Mouse (Mus musculus): ENCODE measurements around the gene Slc38a4. TPM values are rescaled to one million over a fixed set of nuclear protein-coding genes. Genes with fewer than 3 reads are reported as not detected.

Gene Slc38a4
- polyA plus RNA-seq, 1 experiment from 2014 or later, result 159 TPM

DNA sequence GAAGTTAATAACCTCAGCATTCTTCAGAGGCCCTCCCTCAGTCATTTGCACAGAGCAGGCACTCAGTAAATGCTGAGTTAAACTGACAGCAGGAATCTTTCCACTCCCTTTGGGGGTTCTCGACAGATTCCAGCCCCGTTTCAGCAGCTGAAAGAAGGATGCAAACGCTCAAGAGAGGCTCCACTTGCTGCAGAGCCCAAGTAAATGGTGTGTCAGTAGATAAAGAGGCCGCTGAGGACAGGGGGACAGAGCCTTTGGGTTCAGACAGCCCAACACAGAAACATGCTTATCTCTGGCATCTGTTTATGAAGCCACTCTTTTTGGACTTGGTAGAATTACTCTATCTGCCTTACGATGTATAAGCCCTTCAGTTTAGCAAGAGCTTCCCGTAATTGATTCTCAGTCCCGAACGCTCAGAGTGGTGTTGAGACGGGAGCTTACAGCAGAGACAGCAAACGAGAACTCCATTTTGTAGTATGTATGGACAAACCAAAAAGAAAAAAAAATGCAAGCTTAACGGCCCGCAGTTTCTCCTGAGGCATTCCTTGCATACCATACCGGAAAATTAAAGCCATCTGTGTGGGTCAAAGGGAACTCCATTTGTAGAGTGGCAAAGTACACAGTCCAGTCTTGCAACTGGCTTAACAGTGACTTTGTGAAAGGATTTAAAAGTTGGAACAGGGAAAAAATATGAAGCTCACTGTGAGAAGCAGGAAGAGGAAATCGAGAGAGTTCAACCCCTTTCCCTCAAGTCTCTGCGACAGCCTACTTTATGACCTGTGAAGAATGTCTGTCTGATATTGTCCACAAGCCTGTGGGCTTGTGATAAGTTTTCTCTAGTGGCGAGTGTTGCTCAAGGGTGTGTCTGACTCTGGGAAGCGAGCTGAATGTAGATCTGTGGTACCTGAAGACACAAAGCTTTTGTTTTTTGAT is 55.2 kb downstream of the Slc38a4 start:
- peaks cover 48% of the 10 kb centered on the region for H3K4me1 ChIP-seq (replicated peaks)
- H3K4me2 ChIP-seq, result peak overlapping the region; percentile 33

DNA sequence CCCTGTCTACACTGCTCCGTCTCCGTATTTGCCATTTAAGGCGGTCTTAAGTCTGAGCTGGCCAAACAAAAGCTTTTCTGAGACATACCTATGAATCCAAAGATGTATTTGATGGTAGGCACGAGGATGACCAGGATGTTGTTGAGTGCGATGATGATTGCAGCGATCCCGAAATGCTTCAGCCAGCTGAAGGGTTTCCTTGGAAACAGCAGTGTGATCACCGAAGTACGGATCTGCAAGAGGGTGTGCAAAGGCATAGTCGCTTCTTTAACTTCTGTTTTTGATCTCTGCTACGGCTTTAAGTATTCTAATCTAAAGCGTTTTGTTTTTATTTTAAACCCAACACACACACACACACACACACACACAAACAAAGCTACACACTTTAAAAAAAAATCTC is 56.4 kb downstream of the Slc38a4 start:
- no peak overlapping the region for H3K4me3 ChIP-seq
- 88% methylated on average over 12 of the region's 12 CpGs for WGBS
- no peak overlapping the region for H3K4me2 ChIP-seq
- no peak overlapping the region for H3K9ac ChIP-seq
- ATAC-seq (ENCODE audit: insufficient number of reproducible peaks, low FRiP score), result no peak
- H3K27ac ChIP-seq (ENCODE audit: poor library complexity, severe bottlenecking), result 0 out of 2 replicates have a peak overlapping the region, but pooled peaks have one; percentile 84
- H3K36me3 ChIP-seq, result peaks cover 41% of the 10 kb centered on the region
- peaks cover 42% of the 10 kb centered on the region for H3K4me1 ChIP-seq (replicated peaks)
- H3K27me3 ChIP-seq (replicated peaks), result no peaks in the 10 kb centered on the region
- no peaks in the 10 kb centered on the region for H3K9me3 ChIP-seq (replicated peaks)

More for the DNA sequence above, 55.2 kb downstream of the Slc38a4 start:
- Histone ChIP-seq H3K27me3 (replicated peaks) (no peaks in the 10 kb centered on the region), H3K36me3 (peaks cover 44% of the 10 kb centered on the region), H3K9me3 (replicated peaks) (no peaks in the 10 kb centered on the region), H3K4me3 (no peak overlapping the region), H3K9ac (no peak overlapping the region), H3K27ac (ENCODE audit: poor library complexity, severe bottlenecking) (peak overlapping the region; percentile 84)
- 14% methylated on average over 17 of the region's 17 CpGs for WGBS
- no peak for ATAC-seq (ENCODE audit: insufficient number of reproducible peaks, low FRiP score)

DNA sequence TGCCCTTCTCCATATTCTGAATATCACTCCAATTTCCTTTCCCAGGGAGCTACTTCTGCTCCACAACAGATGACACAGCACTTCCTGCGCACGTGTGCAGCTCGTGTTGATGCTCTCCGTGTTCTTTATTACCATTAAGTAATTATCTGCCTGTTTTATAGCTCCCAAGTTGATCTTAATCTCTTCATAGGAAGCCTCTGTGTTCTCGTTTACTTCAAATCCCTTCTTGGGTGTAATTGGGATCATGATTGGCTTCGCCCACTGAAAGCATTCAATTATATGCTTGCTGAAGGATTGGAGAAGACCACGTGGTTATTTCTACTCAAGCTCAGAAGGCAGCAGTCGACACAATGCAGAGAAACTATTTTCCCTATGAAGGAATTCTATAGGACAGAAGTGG is 70.1 kb downstream of the Slc38a4 start:
- H3K9me3 ChIP-seq (replicated peaks), result no peaks in the 10 kb centered on the region
- no peaks in the 10 kb centered on the region for H3K36me3 ChIP-seq
- no peak overlapping the region for H3K27ac ChIP-seq (ENCODE audit: poor library complexity, severe bottlenecking)
- no peak overlapping the region for H3K4me2 ChIP-seq
- no peak overlapping the region for H3K9ac ChIP-seq
- H3K27me3 ChIP-seq (replicated peaks), result no peaks in the 10 kb centered on the region
- peaks cover 7% of the 10 kb centered on the region; the same call in 1 of the 2 replicates for H3K4me1 ChIP-seq (replicated peaks)
- ATAC-seq (ENCODE audit: insufficient number of reproducible peaks, low FRiP score), result no peak
- H3K4me3 ChIP-seq, result no peak overlapping the region
- WGBS, result 72% methylated on average over 8 of the region's 8 CpGs

DNA sequence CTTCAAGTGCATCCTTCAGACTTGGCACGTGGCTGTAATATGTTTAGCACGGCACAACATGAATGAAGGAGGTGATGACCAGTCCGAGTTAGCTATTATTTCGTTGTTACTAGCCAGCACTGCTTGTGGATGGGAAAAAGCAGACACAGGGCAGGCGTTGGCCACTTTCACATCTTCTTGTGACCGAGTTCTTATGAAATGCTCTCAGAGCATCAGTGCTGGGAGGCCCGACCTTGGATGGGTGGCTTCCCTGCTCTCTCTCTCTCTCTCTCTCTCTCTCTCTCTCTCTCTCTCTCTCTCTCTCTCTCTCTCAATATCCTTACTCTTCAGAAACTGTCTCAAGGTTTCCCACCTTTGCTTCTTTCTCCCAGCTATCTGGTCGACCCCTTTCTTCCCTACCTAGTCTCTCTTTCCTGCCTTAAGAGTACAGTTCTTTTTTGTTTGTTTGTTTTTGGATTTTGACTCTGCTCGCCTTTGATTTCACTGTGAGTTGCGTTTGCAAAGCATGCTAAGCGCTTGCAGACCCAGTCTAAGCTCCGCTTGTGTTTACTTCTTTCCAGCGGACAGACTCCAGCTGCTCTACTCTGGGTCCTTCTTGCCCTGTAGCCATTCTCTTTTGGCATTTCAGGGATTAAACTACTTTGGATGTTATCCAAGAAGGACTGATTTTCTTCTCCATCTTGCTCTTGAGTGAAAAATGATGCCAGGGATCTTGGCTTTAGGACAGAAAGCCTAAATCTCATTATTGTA is 72.0 kb downstream of the Slc38a4 start:
- Histone ChIP-seq H3K9ac (no peak overlapping the region), H3K4me2 (no peak overlapping the region), H3K4me1 (replicated peaks) (peaks cover 7% of the 10 kb centered on the region; the same call in 1 of the 2 replicates), H3K9me3 (replicated peaks) (no peaks in the 10 kb centered on the region), H3K27ac (ENCODE audit: poor library complexity, severe bottlenecking) (no peak overlapping the region), H3K4me3 (no peak overlapping the region), H3K36me3 (no peaks in the 10 kb centered on the region), H3K27me3 (replicated peaks) (no peaks in the 10 kb centered on the region)
- WGBS, result 83% methylated on average over 13 of the region's 13 CpGs
- ATAC-seq (ENCODE audit: insufficient number of reproducible peaks, low FRiP score), result no peak

DNA sequence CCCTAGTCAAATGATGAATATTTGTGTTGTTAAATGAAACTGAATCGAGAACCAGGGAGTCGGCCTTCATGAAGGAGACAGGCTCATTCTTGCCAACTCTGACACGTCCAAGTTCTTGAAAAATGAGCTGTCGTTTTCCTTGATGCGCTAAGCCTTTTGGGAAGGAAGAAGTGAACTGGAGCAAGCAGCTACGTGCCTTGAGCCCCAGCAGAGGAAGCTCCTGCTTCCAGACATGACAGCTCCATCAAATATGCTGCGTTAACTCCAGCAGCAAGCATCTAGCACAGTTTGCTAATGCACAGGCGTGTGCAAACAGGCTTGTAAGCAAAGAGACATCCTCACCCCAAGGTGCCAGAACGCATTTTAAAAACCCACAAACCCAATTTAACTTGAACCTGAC is 80.6 kb downstream of the Slc38a4 start:
- Histone ChIP-seq H3K27ac (ENCODE audit: poor library complexity, severe bottlenecking) (no peak overlapping the region), H3K9ac (no peak overlapping the region)
- WGBS, result 79% methylated on average over 9 of the region's 9 CpGs

DNA sequence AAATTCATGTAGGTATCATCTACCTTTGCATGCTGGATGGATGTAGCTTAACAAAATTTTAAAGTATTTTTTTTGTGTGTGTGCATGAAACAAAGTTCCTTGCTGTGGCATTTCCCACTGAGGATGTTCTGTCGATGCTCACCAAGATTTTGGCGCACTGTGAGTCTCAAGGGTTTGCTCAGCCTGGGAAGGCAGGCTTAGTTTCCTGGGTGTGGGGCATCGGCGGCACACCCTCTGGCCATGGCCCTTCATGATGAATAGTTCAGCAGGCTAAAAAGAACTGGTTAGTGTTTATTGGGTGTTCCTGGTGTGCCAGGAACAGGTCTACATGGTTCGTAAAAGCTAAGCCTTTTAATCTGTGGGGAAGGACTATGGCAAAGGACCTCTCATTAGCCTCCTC is 81.6 kb downstream of the Slc38a4 start:
- no peak for ATAC-seq (ENCODE audit: insufficient number of reproducible peaks, low FRiP score)
- Histone ChIP-seq H3K36me3 (no peaks in the 10 kb centered on the region), H3K4me2 (no peak overlapping the region), H3K27ac (ENCODE audit: poor library complexity, severe bottlenecking) (no peak overlapping the region), H3K4me3 (no peak overlapping the region), H3K27me3 (replicated peaks) (no peaks in the 10 kb centered on the region), H3K9ac (no peak overlapping the region), H3K9me3 (replicated peaks) (peaks cover 9% of the 10 kb centered on the region; the same call in 1 of the 2 replicates), H3K4me1 (replicated peaks) (peaks cover 27% of the 10 kb centered on the region)
- 90% methylated on average over 5 of the region's 5 CpGs for WGBS

More for the DNA sequence above, 80.6 kb downstream of the Slc38a4 start:
- Histone ChIP-seq H3K4me1 (replicated peaks) (peaks cover 24% of the 10 kb centered on the region), H3K27me3 (replicated peaks) (no peaks in the 10 kb centered on the region), H3K36me3 (no peaks in the 10 kb centered on the region), H3K9me3 (replicated peaks) (peaks cover 9% of the 10 kb centered on the region; the same call in 1 of the 2 replicates), H3K4me3 (no peak overlapping the region), H3K4me2 (no peak overlapping the region)
- ATAC-seq (ENCODE audit: insufficient number of reproducible peaks, low FRiP score), result no peak

DNA sequence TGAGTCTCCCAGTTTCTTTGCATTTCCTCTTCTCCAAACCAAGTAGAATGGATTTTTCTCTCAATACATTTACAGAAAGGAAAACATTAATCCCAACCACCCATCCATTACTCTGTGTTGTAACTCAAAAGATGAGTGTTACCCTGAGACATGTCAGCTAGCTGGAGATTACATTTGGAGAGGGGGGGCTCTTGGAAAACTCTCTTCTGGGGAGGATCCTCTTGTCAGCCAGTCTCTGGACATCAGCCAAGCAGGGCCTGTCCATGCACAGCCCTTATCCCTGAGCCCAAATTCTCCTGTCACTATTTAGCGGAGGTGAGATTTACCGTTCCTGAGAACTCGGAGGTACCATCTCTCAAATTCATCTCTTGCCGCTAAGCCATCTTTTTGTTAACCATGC is 82.4 kb downstream of the Slc38a4 start:
- Histone ChIP-seq H3K4me3 (no peak overlapping the region), H3K27me3 (replicated peaks) (no peaks in the 10 kb centered on the region), H3K27ac (ENCODE audit: poor library complexity, severe bottlenecking) (peak overlapping the region; percentile 58), H3K4me2 (no peak overlapping the region), H3K4me1 (replicated peaks) (peaks cover 27% of the 10 kb centered on the region), H3K9me3 (replicated peaks) (peaks cover 9% of the 10 kb centered on the region; the same call in 1 of the 2 replicates), H3K9ac (no peak overlapping the region), H3K36me3 (no peaks in the 10 kb centered on the region)
- ATAC-seq (ENCODE audit: insufficient number of reproducible peaks, low FRiP score), result no peak
- 60% methylated on average over 4 of the region's 4 CpGs for WGBS

DNA sequence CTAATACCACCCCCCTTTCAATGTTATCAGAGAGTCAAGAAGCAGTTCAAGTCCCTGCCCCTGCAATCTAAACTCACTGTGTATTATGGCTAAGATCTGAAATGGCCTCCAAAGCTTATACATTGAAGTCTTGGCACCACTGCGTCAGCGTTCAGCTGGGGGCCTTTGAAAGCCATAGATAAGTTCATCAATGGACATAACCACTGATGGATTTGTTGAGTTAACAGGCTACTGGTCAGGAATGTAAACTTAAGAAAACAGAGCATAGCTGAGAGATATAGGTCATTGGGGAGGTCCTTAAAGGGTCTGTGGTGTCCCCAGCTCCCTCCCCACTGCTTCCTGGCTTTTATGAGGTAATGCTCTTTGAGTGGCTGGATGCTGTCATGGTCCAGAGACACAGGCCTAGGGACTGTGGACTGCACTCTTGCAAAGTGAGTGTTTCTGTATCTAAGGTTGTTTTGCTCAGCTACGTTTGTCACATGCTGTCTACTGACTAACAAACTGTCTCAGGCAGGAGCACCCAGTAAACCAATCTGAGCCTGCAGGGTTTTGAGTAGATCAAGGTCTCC is 83.0 kb downstream of the Slc38a4 start:
- Histone ChIP-seq H3K4me1 (replicated peaks) (peaks cover 27% of the 10 kb centered on the region), H3K9me3 (replicated peaks) (peaks cover 9% of the 10 kb centered on the region; the same call in 1 of the 2 replicates), H3K4me3 (no peak overlapping the region), H3K4me2 (no peak overlapping the region), H3K9ac (no peak overlapping the region), H3K27ac (ENCODE audit: poor library complexity, severe bottlenecking) (peak overlapping the region; percentile 13; the same call in 1 of the 2 replicates), H3K27me3 (replicated peaks) (no peaks in the 10 kb centered on the region), H3K36me3 (no peaks in the 10 kb centered on the region)
- 0 out of 2 replicates have a peak, but pooled peaks have one; percentile 55 for ATAC-seq (ENCODE audit: insufficient number of reproducible peaks, low FRiP score)
- 61% methylated on average over 3 of the region's 3 CpGs for WGBS

DNA sequence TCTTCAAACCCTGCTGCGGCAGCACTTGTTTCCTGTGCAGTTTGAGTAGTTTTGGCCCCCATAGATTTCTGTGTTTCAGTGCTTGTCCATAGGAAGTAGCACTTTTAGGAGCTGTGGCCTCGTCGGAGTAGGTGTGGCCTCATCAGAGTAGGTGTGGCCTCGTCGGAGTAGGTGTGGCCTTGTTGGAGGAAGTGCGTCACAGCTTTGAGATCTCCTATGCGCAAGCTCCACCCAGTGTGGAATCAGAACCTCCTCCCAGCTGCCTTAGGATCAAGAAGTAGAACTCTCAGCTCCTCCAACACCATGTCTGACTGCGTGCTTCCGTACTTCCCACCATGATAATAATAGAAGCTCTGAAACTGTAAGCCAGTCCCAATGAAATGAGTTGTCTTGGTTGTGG is 83.8 kb downstream of the Slc38a4 start:
- no peak overlapping the region for H3K4me3 ChIP-seq
- H3K36me3 ChIP-seq, result no peaks in the 10 kb centered on the region
- 86% methylated on average over 9 of the region's 9 CpGs for WGBS
- no peak overlapping the region for H3K27ac ChIP-seq (ENCODE audit: poor library complexity, severe bottlenecking)
- H3K9ac ChIP-seq, result no peak overlapping the region
- H3K9me3 ChIP-seq (replicated peaks), result 0 out of 2 replicates have a peak, but pooled peaks cover 4% of the 10 kb centered on the region
- peaks cover 27% of the 10 kb centered on the region for H3K4me1 ChIP-seq (replicated peaks)
- no peaks in the 10 kb centered on the region for H3K27me3 ChIP-seq (replicated peaks)
- ATAC-seq (ENCODE audit: insufficient number of reproducible peaks, low FRiP score), result no peak
- H3K4me2 ChIP-seq, result no peak overlapping the region

DNA sequence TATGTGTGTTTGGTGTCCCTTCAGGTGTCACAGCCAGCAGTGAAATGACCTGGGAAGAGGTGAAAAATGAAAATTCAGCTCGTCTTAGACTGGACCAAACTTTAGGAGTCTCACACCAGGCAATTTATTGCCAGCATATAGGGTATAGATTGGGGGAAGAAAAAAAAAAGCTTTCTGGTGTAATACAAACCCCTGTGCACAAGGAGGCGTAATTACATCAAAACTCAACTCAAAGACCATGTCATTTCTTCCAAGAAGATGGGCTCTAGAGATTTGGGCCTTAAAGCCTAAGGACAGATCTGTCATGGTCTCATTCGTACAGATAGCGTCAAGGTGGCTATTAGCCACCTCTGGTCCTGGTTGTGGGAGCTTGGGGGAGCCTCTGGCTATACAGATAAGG is 86.0 kb downstream of the Slc38a4 start:
- H3K4me3 ChIP-seq, result no peak overlapping the region
- H3K27ac ChIP-seq (ENCODE audit: poor library complexity, severe bottlenecking), result no peak overlapping the region
- H3K9ac ChIP-seq, result no peak overlapping the region
- no peak overlapping the region for H3K4me2 ChIP-seq
- no peak for ATAC-seq (ENCODE audit: insufficient number of reproducible peaks, low FRiP score)
- peaks cover 27% of the 10 kb centered on the region for H3K4me1 ChIP-seq (replicated peaks)
- H3K27me3 ChIP-seq (replicated peaks), result no peaks in the 10 kb centered on the region
- H3K36me3 ChIP-seq, result no peaks in the 10 kb centered on the region
- no peaks in the 10 kb centered on the region for H3K9me3 ChIP-seq (replicated peaks)
- WGBS, result 35% methylated on average over 4 of the region's 4 CpGs

DNA sequence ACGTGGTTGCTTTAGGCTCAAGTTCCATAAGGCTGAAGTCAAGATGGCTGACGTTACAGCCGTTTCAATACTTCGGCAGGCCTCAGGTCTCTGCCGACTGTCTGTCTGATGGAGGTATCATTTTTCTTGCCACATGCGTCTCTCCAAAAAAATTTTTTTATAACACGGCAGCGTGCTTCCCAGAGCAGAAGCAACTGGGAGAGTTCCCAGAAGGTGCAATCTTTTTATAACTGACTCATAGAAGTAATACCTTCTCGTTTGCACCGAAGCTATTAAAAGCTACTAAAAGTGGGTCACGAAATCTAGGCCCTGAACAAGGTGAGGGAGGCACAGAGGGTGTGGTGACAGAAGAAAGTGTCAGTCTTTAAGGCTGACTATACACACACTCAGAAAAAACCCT is 87.0 kb downstream of the Slc38a4 start:
- no peak overlapping the region for H3K27ac ChIP-seq (ENCODE audit: poor library complexity, severe bottlenecking)
- ATAC-seq (ENCODE audit: insufficient number of reproducible peaks, low FRiP score), result no peak
- H3K36me3 ChIP-seq, result no peaks in the 10 kb centered on the region
- no peaks in the 10 kb centered on the region for H3K9me3 ChIP-seq (replicated peaks)
- H3K4me3 ChIP-seq, result no peak overlapping the region
- no peak overlapping the region for H3K4me2 ChIP-seq
- peaks cover 29% of the 10 kb centered on the region for H3K4me1 ChIP-seq (replicated peaks)
- no peaks in the 10 kb centered on the region for H3K27me3 ChIP-seq (replicated peaks)
- WGBS, result 83% methylated on average over 11 of the region's 11 CpGs
- no peak overlapping the region for H3K9ac ChIP-seq

Measured in heart, embryonic 12.5 days (tissue).